Comparison of ENCODE assay signal across 11 mouse cellular contexts in the genomic region with DNA sequence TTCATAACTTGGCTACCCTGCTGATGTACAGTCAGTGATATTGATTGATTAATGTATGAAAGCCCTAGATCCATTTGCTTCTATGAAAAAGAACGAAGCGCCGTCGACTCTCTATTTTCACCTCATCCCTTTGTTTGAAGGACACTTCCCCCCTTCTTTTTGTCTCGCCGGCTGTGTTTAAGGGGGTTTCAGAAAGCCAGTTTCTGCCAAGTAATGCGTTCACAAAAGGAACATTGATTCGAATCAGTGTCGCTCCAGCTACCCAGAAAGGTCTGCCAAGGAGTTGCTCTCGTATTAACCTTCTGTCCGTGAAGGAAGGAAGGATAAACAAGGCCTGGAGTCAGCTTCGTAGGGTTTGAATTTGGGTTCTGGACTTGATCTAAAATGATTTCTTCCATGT.
DNase-seq lines count a peak whose midpoint lies in the region; ATAC-seq lines count a peak whose summit lies in the region.
"Had no signal": no experiment of that assay in that cellular context is flagged by ENCODE, and none has a peak within 500 bp of the region (broad histone marks: within the 10 kb centered on the region; RNA-seq: fewer than 3 reads in every experiment).

No protein-coding gene starts in this region.

- H3K4me3 ChIP-seq in embryonic facial prominence, embryonic 12.5 days, result no peak overlapping the region
- no peak overlapping the region for H3K4me3 ChIP-seq in hindbrain, embryonic 11.5 days (ENCODE audit: low read depth, low read length)
- no peak overlapping the region for H3K4me3 ChIP-seq in neural tube, embryonic 12.5 days
- H3K4me3 ChIP-seq in kidney, embryonic 14.5 days (ENCODE audit: low read length), result no peak overlapping the region
- H3K4me3 ChIP-seq: heart, embryonic 12.5 days had no signal

- no peaks in the 10 kb centered on the region for H3K27me3 ChIP-seq in embryonic facial prominence, embryonic 12.5 days
- H3K27me3 ChIP-seq in hindbrain, embryonic 11.5 days (ENCODE audit: control insufficient read depth, insufficient read depth, low read length), result no peaks in the 10 kb centered on the region
- H3K27me3 ChIP-seq in neural tube, embryonic 12.5 days (replicated peaks), result no peaks in the 10 kb centered on the region
- H3K27me3 ChIP-seq in kidney, embryonic 14.5 days (ENCODE audit: control insufficient read depth, insufficient read depth, low read length), result no peaks in the 10 kb centered on the region
- H3K27me3 ChIP-seq: heart, embryonic 12.5 days; liver, embryonic 13.5 days; Patski had no signal

- no peak for ATAC-seq in embryonic facial prominence, embryonic 12.5 days (ENCODE audit: insufficient number of reproducible peaks, insufficient read depth, low FRiP score, low TSS enrichment)
- no peak for ATAC-seq in hindbrain, embryonic 11.5 days (ENCODE audit: low FRiP score)
- ATAC-seq in neural tube, embryonic 12.5 days (ENCODE audit: low FRiP score, low read depth), result no peak
- no peak for ATAC-seq in megakaryocyte progenitor cell, adult 5-6 weeks (replicated peaks; ENCODE audit: poor library complexity)
- no peak for ATAC-seq in kidney, embryonic 14.5 days (ENCODE audit: low FRiP score, low TSS enrichment)

- H3K9me3 ChIP-seq in embryonic facial prominence, embryonic 12.5 days, result no peaks in the 10 kb centered on the region
- H3K9me3 ChIP-seq in hindbrain, embryonic 11.5 days (ENCODE audit: control insufficient read depth, low read length), result no peaks in the 10 kb centered on the region
- H3K9me3 ChIP-seq in neural tube, embryonic 12.5 days, result no peaks in the 10 kb centered on the region
- H3K9me3 ChIP-seq in kidney, embryonic 14.5 days (ENCODE audit: control insufficient read depth, low read length), result no peaks in the 10 kb centered on the region
- H3K9me3 ChIP-seq: heart, embryonic 12.5 days; liver, embryonic 13.5 days had no signal

- WGBS in embryonic facial prominence, embryonic 12.5 days, result 67% methylated on average over 12 of the region's 12 CpGs
- WGBS in hindbrain, embryonic 11.5 days, result 46% methylated on average over 12 of the region's 12 CpGs
- WGBS in neural tube, embryonic 12.5 days, result 28% methylated on average over 12 of the region's 12 CpGs
- WGBS in kidney, embryonic 14.5 days, result 82% methylated on average over 12 of the region's 12 CpGs

- no peak overlapping the region for H3K4me2 ChIP-seq in embryonic facial prominence, embryonic 12.5 days (replicated peaks)
- H3K4me2 ChIP-seq in hindbrain, embryonic 11.5 days (replicated peaks; ENCODE audit: low read depth, low read length), result no peak overlapping the region
- H3K4me2 ChIP-seq in neural tube, embryonic 12.5 days (replicated peaks), result peak overlapping the region; percentile 33
- no peak overlapping the region for H3K4me2 ChIP-seq in kidney, embryonic 14.5 days (replicated peaks; ENCODE audit: low read depth, low read length)

- no peak overlapping the region for H3K9ac ChIP-seq in embryonic facial prominence, embryonic 12.5 days
- no peak overlapping the region for H3K9ac ChIP-seq in hindbrain, embryonic 11.5 days (ENCODE audit: low read depth, low read length)
- H3K9ac ChIP-seq in neural tube, embryonic 12.5 days, result no peak overlapping the region
- H3K9ac ChIP-seq in kidney, embryonic 14.5 days (ENCODE audit: low read depth, low read length), result no peak overlapping the region
- H3K9ac ChIP-seq: heart, embryonic 12.5 days; liver, embryonic 13.5 days had no signal

- peak; percentile 4 for DNase-seq in gastrocnemius, postnatal 10 days
- no peak for DNase-seq in gastrocnemius, postnatal 14 days
- DNase-seq in hindbrain, embryonic 11.5 days (ENCODE audit: low spot score), result no peak
- no peak for DNase-seq in left cerebral cortex, adult 11 months (ENCODE audit: low spot score)

- 0 out of 2 replicates have a peak overlapping the region, but pooled peaks have one; percentile 46 for H3K27ac ChIP-seq in embryonic facial prominence, embryonic 12.5 days
- peak overlapping the region; percentile 59 for H3K27ac ChIP-seq in hindbrain, embryonic 11.5 days (ENCODE audit: low read depth, low read length)
- 0 out of 2 replicates have a peak overlapping the region, but pooled peaks have one; percentile 37 for H3K27ac ChIP-seq in neural tube, embryonic 12.5 days
- H3K27ac ChIP-seq in kidney, embryonic 14.5 days (ENCODE audit: low read depth, low read length), result no peak overlapping the region
- H3K27ac ChIP-seq: liver, embryonic 13.5 days had no signal

- intact Hi-C loops in gastrocnemius, postnatal 14 days (cut with DNase I; ENCODE audit: low total_unique reads), result no loop called here

- H3K4me1 ChIP-seq in embryonic facial prominence, embryonic 12.5 days, result peaks cover 44% of the 10 kb centered on the region
- peaks cover 16% of the 10 kb centered on the region; the same call in 1 of the 2 replicates for H3K4me1 ChIP-seq in hindbrain, embryonic 11.5 days (replicated peaks; ENCODE audit: control insufficient read depth, insufficient read depth, low read length)
- H3K4me1 ChIP-seq in neural tube, embryonic 12.5 days, result peaks cover 72% of the 10 kb centered on the region
- H3K4me1 ChIP-seq in kidney, embryonic 14.5 days (ENCODE audit: control insufficient read depth, insufficient read depth, low read length), result peaks cover 26% of the 10 kb centered on the region; the same call in 1 of the 2 replicates

- H3K36me3 ChIP-seq in embryonic facial prominence, embryonic 12.5 days, result peaks cover 10% of the 10 kb centered on the region; the same call in 1 of the 2 replicates
- H3K36me3 ChIP-seq in hindbrain, embryonic 11.5 days (ENCODE audit: control insufficient read depth, insufficient read depth, low read length), result no peaks in the 10 kb centered on the region
- H3K36me3 ChIP-seq in neural tube, embryonic 12.5 days, result no peaks in the 10 kb centered on the region
- H3K36me3 ChIP-seq in kidney, embryonic 14.5 days (ENCODE audit: control insufficient read depth, insufficient read depth, low read length), result no peaks in the 10 kb centered on the region; the same call in 1 of the 2 replicates
- H3K36me3 ChIP-seq: heart, embryonic 12.5 days; liver, embryonic 13.5 days had no signal
